Mouse (Mus musculus): ENCODE data around the gene B020004J07Rik.
"Not testable (repeated sequence)": the region's sequence is repeated elsewhere in the genome, so short reads cannot be mapped to it uniquely, and the experiment has no call there.

The B020004J07Rik gene

DNA sequence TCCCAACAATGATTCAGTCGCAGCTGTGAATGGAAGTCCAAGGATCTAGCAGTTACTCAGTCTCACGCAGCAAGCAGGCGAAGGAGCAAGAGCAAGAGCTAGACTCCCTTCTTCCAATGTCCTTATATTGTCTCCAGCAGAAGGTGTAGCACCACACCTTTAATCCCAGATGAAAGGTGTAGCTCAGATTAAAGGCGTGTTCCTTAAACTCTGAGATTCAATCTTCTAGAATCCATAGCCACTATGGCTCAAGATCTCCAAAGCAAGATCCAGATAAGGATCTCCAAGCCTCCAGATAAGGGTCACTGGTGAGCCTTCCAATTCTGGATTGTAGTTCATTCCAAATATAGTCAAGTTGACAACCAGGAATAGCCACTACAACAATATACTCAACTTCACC, at the start of gene B020004J07Rik:
TSS of gene B020004J07Rik (minus strand) at position 101 of the 400 bp plus-strand sequence.
- not testable (repeated sequence) for DNase-seq (ENCODE audit: low spot score)

DNA sequence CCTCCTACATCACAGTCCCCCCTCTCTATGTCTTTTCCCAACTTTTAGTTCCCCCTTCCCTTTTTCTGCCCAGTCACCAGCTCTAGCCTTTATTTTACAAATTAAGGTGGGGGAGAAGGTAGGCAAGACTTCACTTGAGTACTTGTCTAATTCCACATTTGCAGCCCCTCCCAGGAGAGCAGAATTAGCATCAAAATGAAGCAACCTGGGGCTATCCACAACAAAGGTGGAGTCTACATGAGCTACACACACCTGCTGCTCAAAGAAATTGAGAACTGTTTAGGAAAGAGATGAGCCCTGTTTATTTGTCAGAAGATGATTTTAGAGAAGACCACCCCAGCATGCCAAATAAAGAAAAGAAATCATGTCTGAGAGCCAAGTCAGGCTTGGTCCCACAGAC, 45.6 kb upstream of the B020004J07Rik start:
- no peak for DNase-seq (ENCODE audit: low spot score)

GRCm38 (mm10) chr4:101883641-101884040, 39.8 kb upstream of the B020004J07Rik start:
- no peak for DNase-seq (ENCODE audit: low spot score)

- DNase-seq (ENCODE audit: low spot score): not testable (repeated sequence)
These were observed 31.9 kb upstream of the B020004J07Rik start for GRCm38 (mm10) chr4:101875687-101876086.

- DNase-seq (ENCODE audit: low spot score): not testable (repeated sequence)
These were observed 28.2 kb upstream of the B020004J07Rik start for GRCm38 (mm10) chr4:101872031-101872430.

DNA sequence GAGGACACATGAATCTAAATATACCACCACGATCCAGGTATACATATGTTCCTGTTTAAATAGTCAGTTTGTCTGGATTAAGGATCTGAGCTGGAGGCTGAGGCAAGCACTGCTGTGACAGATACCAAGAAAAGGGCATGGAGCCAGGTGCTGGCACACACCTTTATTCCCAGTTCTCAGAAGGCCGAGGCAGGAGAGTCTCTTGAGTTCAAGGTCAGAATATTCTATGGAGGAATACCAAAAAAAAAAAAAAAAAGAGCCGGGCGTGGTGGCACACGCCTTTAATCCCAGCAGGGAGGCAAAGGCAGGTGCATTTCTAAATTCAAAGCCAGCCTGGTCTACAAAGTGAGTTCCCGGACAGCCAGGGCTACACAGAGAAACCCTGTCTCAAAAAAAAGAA, 18.5 kb upstream of the B020004J07Rik start:
- no peak for DNase-seq (ENCODE audit: low spot score)

DNA sequence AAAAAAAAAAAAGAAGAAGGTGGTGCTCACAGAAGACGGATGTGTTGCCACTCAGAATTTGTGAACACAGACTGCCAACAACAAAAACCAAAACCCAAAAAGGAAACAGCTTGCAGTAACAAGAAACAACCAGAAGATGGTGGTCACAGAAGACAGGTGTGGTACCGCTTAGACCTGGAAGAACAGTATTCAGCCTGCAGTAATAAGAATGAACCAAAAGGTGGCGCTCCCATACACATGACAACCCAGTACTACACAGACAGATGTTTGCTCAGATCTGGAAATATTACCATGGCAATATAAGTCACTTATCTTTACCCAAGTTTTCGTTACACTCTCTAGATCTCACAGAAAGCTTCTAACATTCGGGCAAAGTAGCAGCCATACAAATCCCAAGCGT, 17.1 kb upstream of the B020004J07Rik start:
- DNase-seq (ENCODE audit: low spot score): peak; percentile 57

GRCm38 (mm10) chr4:101850908-101851307, 7.1 kb upstream of the B020004J07Rik start:
- DNase-seq (ENCODE audit: low spot score): no peak

Data from retina, embryonic 14.5 days (tissue).